Mouse (Mus musculus): ENCODE data around the gene Ppt2. TPM values are rescaled to one million over a fixed set of nuclear protein-coding genes. Genes with fewer than 3 reads are reported as not detected.

Gene Ppt2
- 108 TPM for polyA plus RNA-seq (2021)

GRCm38 (mm10) chr17:34627943-34628643, at the start of gene Ppt2:
Ppt2 (minus strand) TSS chr17:34628510.
- in situ Hi-C loops (cut with MboI; ENCODE audit: low pct_unique_long_range_greater_than_20kb), result loop anchor here (25.0 kb wide), 1 partner anchor 509 kb away; the partner anchor contains the start of genes Apom, Bag6 and D17H6S53E
- CTCF ChIA-PET, result interaction anchor here (1.3 to 1.7 kb wide), 4 partner anchors 9 to 24 kb away, joined by 3 to 4 read pairs (median 4); partner anchors contain the start of genes Agpat1, Fkbpl and Rnf5
- no peak for TF ChIP-seq CTCF (IDR thresholded peaks at IDR 0.05)
- no peaks in the 10 kb centered on the region for H3K27me3 ChIP-seq
- DNase-seq (ENCODE audit: low read depth, low spot score) (no peak), ATAC-seq (peak; percentile 10)
- POLR2A ChIA-PET, result interaction anchor here (1.0 to 2.0 kb wide), 2 partner anchors 12 to 13 kb away, joined by 4 to 5 read pairs; no protein-coding TSS in a partner anchor

GRCm38 (mm10) chr17:34676671-34677070, 48.4 kb upstream of the Ppt2 start:
- POLR2A ChIA-PET, result no interaction called here
- ATAC-seq (no peak), DNase-seq (ENCODE audit: low read depth, low spot score) (no peak)
- peaks cover 31% of the 10 kb centered on the region for H3K27me3 ChIP-seq
- in situ Hi-C loops (cut with MboI; ENCODE audit: low pct_unique_long_range_greater_than_20kb), result no loop called here
- CTCF ChIA-PET, result no interaction called here
- no peak for TF ChIP-seq CTCF (IDR thresholded peaks at IDR 0.05)

DNA sequence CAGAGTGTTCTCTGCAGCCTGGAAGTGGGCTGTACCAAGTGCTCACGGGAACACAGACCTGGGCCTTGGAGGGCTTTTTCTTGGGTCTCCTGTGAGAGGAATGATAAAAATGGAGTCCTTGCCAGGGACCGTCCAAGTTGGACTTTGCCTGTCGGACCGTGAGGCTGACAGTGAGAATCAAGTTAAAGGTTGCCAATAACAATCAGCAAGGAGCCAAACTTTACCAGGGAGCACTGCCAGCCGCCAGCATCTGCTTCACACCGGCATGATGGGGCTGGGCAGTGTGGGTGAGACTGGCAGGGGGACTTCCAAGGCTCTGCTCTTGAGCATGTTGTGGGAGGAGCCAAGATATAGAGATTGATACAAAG, 47.8 kb upstream of the Ppt2 start:
- no peak for ATAC-seq
- ChIA-PET POLR2A (no interaction called here), CTCF (interaction anchor here (1.3 kb wide), 1 partner anchor 21 kb away, joined by 3 read pairs; no protein-coding TSS in a partner anchor)
- no peak for DNase-seq (ENCODE audit: low read depth, low spot score)
- no peak for TF ChIP-seq CTCF (IDR thresholded peaks at IDR 0.05)
- in situ Hi-C loops (cut with MboI; ENCODE audit: low pct_unique_long_range_greater_than_20kb), result no loop called here
- peaks cover 37% of the 10 kb centered on the region for H3K27me3 ChIP-seq

- ChIA-PET CTCF (interaction anchor here (1.3 kb wide), 1 partner anchor 20 kb away, joined by 3 read pairs; no protein-coding TSS in a partner anchor), POLR2A (no interaction called here)
- no peak for DNase-seq (ENCODE audit: low read depth, low spot score)
- peaks cover 42% of the 10 kb centered on the region for H3K27me3 ChIP-seq
- no peak for TF ChIP-seq CTCF (IDR thresholded peaks at IDR 0.05)
- no peak for ATAC-seq
- in situ Hi-C loops (cut with MboI; ENCODE audit: low pct_unique_long_range_greater_than_20kb), result no loop called here
Observed at GRCm38 (mm10) chr17:34675205-34676092, 47.1 kb upstream of the Ppt2 start.

DNA sequence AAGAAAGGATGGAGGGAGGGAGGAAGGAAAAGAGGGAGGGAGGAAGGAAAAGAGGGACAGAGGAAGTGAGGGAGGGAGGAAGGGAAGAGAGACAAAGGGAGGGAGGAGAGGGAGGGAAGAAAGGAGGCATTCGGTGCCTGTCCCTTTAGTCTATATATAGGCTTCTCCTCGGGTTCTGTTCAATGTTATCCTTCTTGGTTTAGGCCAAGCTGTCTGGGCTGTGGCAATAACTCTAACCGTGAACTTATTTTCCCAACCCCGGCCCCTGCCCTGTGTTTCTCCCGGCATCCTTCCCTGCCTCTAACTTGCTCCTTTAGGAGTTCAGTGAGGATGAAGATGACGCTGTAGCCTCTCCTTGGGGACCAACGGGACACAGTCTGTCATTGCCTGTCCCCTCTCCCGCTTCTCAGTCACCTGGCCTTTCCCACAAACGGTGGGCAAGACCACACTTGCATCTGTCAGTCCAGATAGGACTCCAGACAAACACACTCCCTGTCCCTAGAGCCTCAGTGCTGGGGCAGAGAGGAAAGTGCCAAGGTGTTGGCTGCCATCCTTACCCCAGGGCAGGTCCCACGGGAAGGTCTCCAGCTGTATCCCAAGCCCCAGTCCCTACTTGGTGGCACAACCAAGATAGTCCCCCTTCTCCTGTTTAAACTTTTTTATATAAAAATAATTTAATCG, 46.4 kb upstream of the Ppt2 start:
- peaks cover 46% of the 10 kb centered on the region for H3K27me3 ChIP-seq
- no peak for ATAC-seq
- no peak for DNase-seq (ENCODE audit: low read depth, low spot score)
- no peak for TF ChIP-seq CTCF (IDR thresholded peaks at IDR 0.05)
- ChIA-PET CTCF (interaction anchor here (1.3 kb wide), 1 partner anchor 19 kb away, joined by 3 read pairs; no protein-coding TSS in a partner anchor), POLR2A (no interaction called here)
- in situ Hi-C loops (cut with MboI; ENCODE audit: low pct_unique_long_range_greater_than_20kb), result no loop called here

GRCm38 (mm10) chr17:34673139-34673538, 44.8 kb upstream of the Ppt2 start:
- peaks cover 46% of the 10 kb centered on the region for H3K27me3 ChIP-seq
- CTCF ChIA-PET, result no interaction called here

DNA sequence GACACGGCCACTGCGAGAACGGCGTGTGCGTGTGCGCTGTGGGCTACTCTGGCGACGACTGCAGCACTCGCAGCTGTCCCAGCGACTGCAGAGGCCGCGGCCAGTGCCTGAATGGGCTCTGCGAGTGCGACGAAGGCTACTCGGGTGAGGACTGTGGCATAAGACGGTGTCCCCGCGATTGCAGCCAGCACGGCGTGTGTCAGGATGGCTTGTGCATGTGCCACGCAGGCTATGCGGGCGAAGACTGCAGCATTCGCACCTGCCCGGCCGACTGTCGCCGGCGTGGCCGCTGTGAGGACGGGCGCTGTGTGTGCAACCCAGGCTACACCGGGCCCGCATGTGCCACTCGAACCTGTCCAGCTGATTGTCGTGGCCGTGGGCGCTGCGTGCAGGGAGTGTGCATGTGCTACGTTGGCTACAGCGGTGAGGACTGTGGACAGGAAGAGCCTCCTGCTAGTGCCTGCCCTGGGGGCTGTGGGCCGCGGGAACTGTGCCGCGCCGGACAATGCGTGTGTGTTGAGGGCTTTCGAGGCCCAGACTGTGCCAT, 44.0 kb upstream of the Ppt2 start:
- CTCF ChIA-PET, result no interaction called here

More at GRCm38 (mm10) chr17:34673139-34673538, 44.8 kb upstream of the Ppt2 start:
- POLR2A ChIA-PET, result no interaction called here
- DNase-seq (ENCODE audit: low read depth, low spot score) (no peak), ATAC-seq (no peak)
- no peak for TF ChIP-seq CTCF (IDR thresholded peaks at IDR 0.05)
- in situ Hi-C loops (cut with MboI; ENCODE audit: low pct_unique_long_range_greater_than_20kb), result no loop called here

DNA sequence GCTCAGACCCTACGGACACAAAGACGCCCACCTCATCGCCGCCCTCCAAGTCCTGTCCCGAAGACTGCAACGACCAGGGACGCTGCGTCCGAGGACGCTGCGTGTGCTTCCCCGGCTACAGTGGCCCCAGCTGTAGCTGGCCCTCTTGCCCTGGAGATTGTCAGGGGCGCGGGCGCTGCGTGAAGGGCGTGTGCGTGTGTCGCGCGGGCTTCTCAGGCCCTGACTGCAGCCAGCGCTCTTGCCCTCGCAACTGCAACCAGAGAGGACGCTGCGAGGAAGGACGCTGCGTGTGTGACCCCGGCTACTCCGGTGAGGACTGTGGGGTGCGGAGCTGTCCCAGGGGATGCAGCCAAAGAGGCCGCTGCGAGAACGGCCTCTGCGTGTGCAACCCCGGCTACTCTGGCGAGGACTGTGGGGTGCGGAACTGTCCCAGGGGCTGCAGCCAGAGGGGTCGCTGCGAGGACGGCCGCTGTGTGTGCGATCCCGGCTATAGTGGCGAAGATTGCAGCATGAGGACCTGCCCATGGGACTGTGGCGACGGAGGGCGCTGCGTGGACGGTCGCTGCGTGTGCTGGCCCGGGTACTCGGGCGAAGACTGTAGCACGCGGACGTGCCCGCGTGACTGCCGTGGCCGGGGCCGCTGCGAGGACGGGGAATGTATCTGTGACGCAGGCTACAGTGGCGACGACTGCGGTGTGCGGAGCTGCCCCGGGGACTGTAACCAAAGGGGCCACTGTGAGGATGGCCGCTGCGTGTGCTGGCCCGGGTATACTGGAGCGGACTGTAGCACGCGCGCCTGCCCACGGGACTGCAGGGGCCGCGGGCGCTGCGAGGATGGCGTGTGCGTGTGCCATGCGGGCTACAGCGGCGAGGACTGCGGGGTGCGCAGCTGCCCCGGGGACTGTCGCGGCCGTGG, 43.1 kb upstream of the Ppt2 start:
- DNase-seq (ENCODE audit: low read depth, low spot score) (no peak), ATAC-seq (no peak)
- ChIA-PET POLR2A (no interaction called here), CTCF (no interaction called here)
- in situ Hi-C loops (cut with MboI; ENCODE audit: low pct_unique_long_range_greater_than_20kb), result no loop called here
- no peak for TF ChIP-seq CTCF (IDR thresholded peaks at IDR 0.05)
- H3K27me3 ChIP-seq, result peaks cover 46% of the 10 kb centered on the region

More for the DNA sequence above, 44.0 kb upstream of the Ppt2 start:
- peaks cover 46% of the 10 kb centered on the region for H3K27me3 ChIP-seq
- no peak for TF ChIP-seq CTCF (IDR thresholded peaks at IDR 0.05)
- POLR2A ChIA-PET, result no interaction called here
- in situ Hi-C loops (cut with MboI; ENCODE audit: low pct_unique_long_range_greater_than_20kb), result no loop called here
- ATAC-seq (no peak), DNase-seq (ENCODE audit: low read depth, low spot score) (no peak)

DNA sequence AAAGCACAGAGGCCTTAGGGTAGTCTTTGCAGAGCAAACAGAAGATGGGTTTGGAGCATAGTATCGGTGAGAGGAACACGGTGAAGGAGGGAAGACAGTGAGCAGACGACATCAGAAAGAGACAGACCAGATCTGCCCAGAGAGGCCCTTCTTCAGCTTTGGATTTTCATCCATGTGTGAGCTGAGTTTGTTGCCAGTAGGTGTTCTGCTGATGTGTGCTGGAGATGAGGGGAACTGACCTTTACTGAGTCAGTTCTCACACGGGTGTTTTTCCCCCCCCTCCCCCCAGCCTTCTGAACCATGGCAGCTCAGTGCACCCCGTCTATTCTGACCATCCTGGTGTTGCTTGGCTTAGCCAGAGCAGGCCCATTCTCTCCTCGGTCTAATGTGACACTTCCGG, 41.9 kb upstream of the Ppt2 start, which contains the start of gene Tnxb:
Gene Tnxb, plus strand, starts transcription at position 301 of the 400 bp plus-strand sequence.
- ATAC-seq, result no peak
- ChIA-PET POLR2A (no interaction called here), CTCF (no interaction called here)
- in situ Hi-C loops (cut with MboI; ENCODE audit: low pct_unique_long_range_greater_than_20kb), result no loop called here
- H3K27me3 ChIP-seq, result peaks cover 48% of the 10 kb centered on the region
- no peak for DNase-seq (ENCODE audit: low read depth, low spot score)
- no peak for TF ChIP-seq CTCF (IDR thresholded peaks at IDR 0.05)
